Mouse (Mus musculus) G1E (cell line): ENCODE measurements around the gene Gstt1. TPM values are rescaled to one million over a fixed set of nuclear protein-coding genes. Genes with fewer than 3 reads are reported as not detected.

Source experiments
- ATAC-seq: 2 replicates; pipeline ENCODE4 v1.8.0; 2016; ENCODE audit warnings: mild to moderate bottlenecking; ENCODE audit not compliant: insufficient number of reproducible peaks, poor library complexity, low FRiP score, severe bottlenecking; ENCODE audit errors: extremely low read depth
- DNase-seq: peaks from one replicate; pipeline ENCODE4 v3.0.0; 2012; ENCODE audit warnings: low spot score
- H3K27me3 ChIP-seq: 2 replicates; pipeline ENCODE4 v1.6.1; 2012; ENCODE audit warnings: mild to moderate bottlenecking, low read length, inconsistent platforms; ENCODE audit not compliant: insufficient read depth
- H3K36me3 ChIP-seq: replicated peaks from 2 replicates; pipeline ENCODE3; 2012; ENCODE audit warnings: mild to moderate bottlenecking, inconsistent platforms
- H3K4me1 ChIP-seq: 2 replicates; pipeline ENCODE4 v1.6.1; 2012; ENCODE audit warnings: low read depth, low read length, inconsistent platforms, mixed read lengths; ENCODE audit not compliant: insufficient read depth
- H3K4me3 ChIP-seq: 2 replicates; pipeline ENCODE4 v1.5.1; 2012; ENCODE audit warnings: low read depth, mild to moderate bottlenecking, inconsistent platforms, low read length, moderate library complexity, mixed read lengths
- H3K9me3 ChIP-seq: replicated peaks from 2 replicates; pipeline ENCODE4 v1.6.1; 2012; ENCODE audit warnings: inconsistent platforms
- CTCF ChIP-seq: IDR thresholded peaks from 2 replicates; pipeline ENCODE4 v1.5.1; 2012; ENCODE audit warnings: low read depth, low read length, inconsistent platforms, mixed read lengths
- GATA1 ChIP-seq: IDR thresholded peaks from 2 replicates; pipeline ENCODE4 v1.6.1; 2012; ENCODE audit warnings: borderline replicate concordance, low read length, inconsistent platforms, mixed read lengths
- GATA2 ChIP-seq: IDR thresholded peaks from 2 replicates; pipeline ENCODE4 v1.6.1; 2012; ENCODE audit warnings: low read depth, low read length, inconsistent platforms, borderline replicate concordance
- POLR2AphosphoS5 ChIP-seq: IDR thresholded peaks from 2 replicates; pipeline ENCODE4 v1.6.1; 2012; ENCODE audit warnings: low read depth, low read length, inconsistent platforms; ENCODE audit not compliant: insufficient replicate concordance
- TAL1 ChIP-seq: conservative IDR thresholded peaks from 2 replicates; pipeline ENCODE4 v1.6.1; 2012; ENCODE audit warnings: low read depth, low read length, inconsistent platforms, mixed read lengths
- polyA plus RNA-seq: library from polyadenylated mRNA; stranded (reverse); fragments of >175 nt; gene quantifications from 2 replicates; pipeline ENCODE4 v1.2.3, GENCODE M21; 2012
- total RNA-seq, 2 experiments: library from RNA; stranded (forward) in 1 of 2; stranded (reverse) in 1 of 2; fragments of 200-1000 nt in 1 of 2; fragments of >200 nt in 1 of 2; fragmentation: Nextera tagmentation in 1 of 2; gene quantifications; 2 replicates each; pipeline ENCODE4 v1.2.3; 2014 to 2017

Gstt1 gene
- total and polyA plus RNA-seq, 3 experiments: 0.07 to 0.22 TPM; not detected in 1

DNA sequence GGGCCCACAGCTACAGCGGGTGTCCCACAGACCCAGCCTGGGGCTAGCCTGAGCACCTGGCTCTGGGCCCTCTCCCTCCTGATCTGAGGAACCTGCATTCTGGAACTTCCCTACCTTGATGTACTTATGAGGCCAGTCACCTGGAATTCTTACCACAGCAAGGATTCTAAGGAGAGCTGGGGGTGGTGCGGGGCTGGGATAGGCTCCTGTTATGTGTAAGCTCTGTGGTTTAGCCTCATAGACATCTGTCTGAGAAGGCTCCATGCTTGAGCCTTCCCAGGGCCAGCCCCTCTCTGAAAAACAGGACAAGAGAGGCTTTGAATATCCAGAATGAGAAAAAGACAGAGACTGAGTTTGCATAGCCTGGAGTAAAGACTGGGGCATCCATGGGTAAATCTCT, 24.1 kb upstream of the Gstt1 start, which contains the start of gene Gstt4:
Gene Gstt4 (minus strand): TSS at position 101 of the 400 bp plus-strand sequence.
- DNase-seq (no peak), ATAC-seq (no peak)
- no peaks in the 10 kb centered on the region for H3K36me3 ChIP-seq
- H3K4me3 ChIP-seq: no peak within 1 kb of the TSS
- peaks cover 31% of the 10 kb centered on the region for H3K4me1 ChIP-seq
- H3K27me3 ChIP-seq: peaks cover 6% of the 10 kb centered on the region
- no peak for TF ChIP-seq TAL1
- no peak for TF ChIP-seq GATA2
- no peak for TF ChIP-seq POLR2AphosphoS5
- no peak for TF ChIP-seq GATA1
- TF ChIP-seq CTCF: no peak
- H3K9me3 ChIP-seq: peaks cover 10% of the 10 kb centered on the region

GRCm38 (mm10) chr10:75819882-75820281, 21.5 kb upstream of the Gstt1 start:
- no peak for ATAC-seq
- peaks cover 14% of the 10 kb centered on the region for H3K4me1 ChIP-seq
- TF ChIP-seq GATA1 (no peak), CTCF (no peak)
- no peaks in the 10 kb centered on the region for H3K36me3 ChIP-seq
- DNase-seq: no peak
- peaks cover 6% of the 10 kb centered on the region for H3K27me3 ChIP-seq
- H3K4me3 ChIP-seq: no peak overlapping the region
- H3K9me3 ChIP-seq: peaks cover 8% of the 10 kb centered on the region

DNA sequence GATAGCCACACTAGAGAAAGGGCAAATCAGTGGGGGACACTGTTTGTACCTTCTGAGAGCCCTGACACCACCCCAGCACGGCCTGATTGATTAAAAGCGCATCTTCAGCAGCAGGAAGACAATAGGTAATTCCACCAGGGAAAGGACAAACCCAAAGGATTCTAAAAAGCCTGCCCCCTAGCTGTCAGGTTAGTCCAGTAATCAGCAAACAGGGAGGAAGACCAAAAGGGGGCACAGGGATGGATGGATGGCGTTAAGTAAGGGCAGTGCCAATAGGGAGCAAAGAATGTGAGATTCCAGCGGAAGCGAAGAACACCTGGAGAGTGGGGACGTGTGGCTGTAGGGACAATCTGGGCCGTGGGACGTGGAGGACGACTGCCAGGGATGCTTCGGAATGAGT, 20.3 kb upstream of the Gstt1 start:
- DNase-seq: no peak
- Histone ChIP-seq H3K36me3 (no peaks in the 10 kb centered on the region), H3K4me1 (peaks cover 3% of the 10 kb centered on the region; the same call in 1 of the 2 replicates), H3K9me3 (no peaks in the 10 kb centered on the region), H3K27me3 (peaks cover 6% of the 10 kb centered on the region), H3K4me3 (no peak overlapping the region)
- TF ChIP-seq TAL1 (no peak), GATA2 (no peak), GATA1 (no peak), CTCF (no peak), POLR2AphosphoS5 (no peak)
- no peak for ATAC-seq

DNA sequence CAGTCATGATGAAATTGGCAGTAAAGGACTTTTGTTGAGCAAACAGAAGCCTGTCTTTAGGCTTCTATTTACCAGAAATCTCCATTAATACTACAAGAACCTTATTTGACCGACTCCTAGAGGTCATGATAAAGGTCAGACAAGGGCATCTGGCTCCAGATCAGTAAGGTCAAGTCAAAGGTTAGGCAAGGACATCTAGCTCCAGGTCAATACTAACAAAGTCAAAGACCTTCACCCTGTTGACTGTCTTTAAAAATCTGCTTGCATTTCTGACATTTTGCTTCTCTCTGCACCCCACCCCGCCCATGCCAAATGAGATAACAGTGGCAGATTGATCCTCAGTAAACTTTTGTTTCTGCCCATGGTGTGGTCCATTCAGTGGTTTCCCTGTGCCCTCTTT, 5.8 kb upstream of the Gstt1 start:
- no peak for ATAC-seq

DNA sequence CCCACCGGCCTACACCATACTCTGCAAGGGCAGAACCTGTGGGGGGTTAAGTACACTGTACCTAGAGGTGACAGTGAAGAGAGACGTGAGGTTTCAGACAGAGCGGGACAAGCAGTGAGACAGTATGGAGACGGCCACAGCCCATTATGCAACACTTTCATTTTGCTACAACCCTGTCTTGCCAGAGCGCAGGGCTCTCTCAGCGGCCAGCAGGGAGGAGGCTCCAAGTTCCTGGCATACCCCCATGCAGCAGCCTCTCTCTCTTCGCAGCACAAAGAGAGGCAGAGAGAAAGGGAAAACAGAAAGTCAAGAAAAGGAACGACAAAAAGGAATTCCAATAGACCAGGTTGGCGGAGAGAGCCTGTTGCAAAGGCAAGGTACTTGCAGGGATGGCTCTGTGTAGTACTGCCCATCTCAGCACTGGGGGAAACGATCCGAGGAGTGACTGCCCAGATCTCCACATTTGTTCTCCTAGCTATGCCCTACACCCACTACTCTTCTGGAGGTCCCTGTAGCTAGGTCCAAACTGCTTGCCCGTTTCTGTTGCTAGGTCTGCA, 687 bp downstream of the Gstt1 start:
- peaks cover 14% of the 10 kb centered on the region for H3K4me1 ChIP-seq
- no peak for TF ChIP-seq GATA1
- no peak for TF ChIP-seq TAL1
- no peak for TF ChIP-seq POLR2AphosphoS5
- no peak for TF ChIP-seq CTCF
- TF ChIP-seq GATA2: no peak
- peaks cover 25% of the 10 kb centered on the region for H3K27me3 ChIP-seq
- ATAC-seq: no peak
- H3K4me3 ChIP-seq: peak overlapping the region; percentile 57; the same call in 1 of the 2 replicates
- DNase-seq: no peak
- no peaks in the 10 kb centered on the region for H3K36me3 ChIP-seq
- no peaks in the 10 kb centered on the region for H3K9me3 ChIP-seq

More for the DNA sequence above, 5.8 kb upstream of the Gstt1 start:
- 0 out of 2 replicates have a peak, but pooled peaks cover 3% of the 10 kb centered on the region for H3K9me3 ChIP-seq
- no peak overlapping the region for H3K4me3 ChIP-seq
- no peaks in the 10 kb centered on the region for H3K4me1 ChIP-seq
- no peak for TF ChIP-seq GATA2
- no peak for TF ChIP-seq CTCF
- no peak for TF ChIP-seq GATA1
- TF ChIP-seq TAL1: no peak
- no peak for TF ChIP-seq POLR2AphosphoS5
- DNase-seq: no peak
- no peaks in the 10 kb centered on the region for H3K36me3 ChIP-seq
- H3K27me3 ChIP-seq: peaks cover 4% of the 10 kb centered on the region; the same call in 1 of the 2 replicates

- Histone ChIP-seq H3K4me1 (peaks cover 14% of the 10 kb centered on the region), H3K9me3 (no peaks in the 10 kb centered on the region), H3K36me3 (no peaks in the 10 kb centered on the region), H3K27me3 (peaks cover 30% of the 10 kb centered on the region), H3K4me3 (no peak overlapping the region)
- ATAC-seq: no peak
- DNase-seq: no peak
- TF ChIP-seq POLR2AphosphoS5: no peak
- TF ChIP-seq CTCF: no peak
- TF ChIP-seq GATA2: no peak
- TF ChIP-seq GATA1: no peak
- TF ChIP-seq TAL1: no peak
These were observed 1.5 kb downstream of the Gstt1 start for GRCm38 (mm10) chr10:75796731-75797516.
